Comparison of ENCODE assay signal across 33 mouse cellular contexts in the genomic region with DNA sequence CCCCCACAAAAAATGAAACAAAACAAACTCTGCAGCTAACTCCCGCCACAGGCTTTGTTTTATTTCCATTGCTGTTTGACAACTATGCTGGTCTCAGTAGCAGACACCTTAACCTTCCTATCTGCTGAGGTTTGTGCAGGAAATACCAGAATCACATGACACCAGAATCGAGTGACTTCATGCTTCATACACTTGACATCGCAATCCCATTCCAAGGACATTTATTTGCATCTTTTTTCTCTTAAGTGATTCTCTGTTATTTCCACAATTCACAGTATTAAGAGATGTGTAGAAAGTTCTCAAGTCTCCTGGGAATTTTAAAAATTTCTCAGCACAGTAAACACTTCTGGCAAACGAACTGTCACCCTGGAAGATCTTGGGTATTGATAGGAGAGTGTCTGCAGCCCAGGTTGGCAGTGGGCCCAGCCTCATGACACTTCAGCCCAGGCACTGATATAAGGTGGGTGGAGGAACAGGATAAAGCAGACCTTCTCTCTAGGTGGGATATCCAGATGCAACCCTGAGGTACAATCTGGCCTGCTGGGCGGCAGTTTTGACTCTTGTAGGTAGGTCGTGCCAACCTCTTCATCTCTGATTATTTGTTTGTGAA. TPM values are rescaled to one million over a fixed set of nuclear protein-coding genes. Genes with fewer than 3 reads are reported as not detected.
A peak's percentile ranks its signal among the peaks of the same experiment; 100 is the strongest.
DNase-seq lines count a peak whose midpoint lies in the region; ATAC-seq and TF ChIP-seq lines count a peak whose summit lies in the region.
"Had no signal": no experiment of that assay in that cellular context is flagged by ENCODE, and none has a peak within 500 bp of the region (broad histone marks: within the 10 kb centered on the region; RNA-seq: fewer than 3 reads in every experiment).

A gene (plus strand): TSS at position 473 of the 610 bp plus-strand sequence.

- H3K4me2 ChIP-seq in heart, embryonic 13.5 days, result peak within 1 kb of the TSS; percentile 10
- no peak within 1 kb of the TSS for H3K4me2 ChIP-seq in midbrain, embryonic 12.5 days (replicated peaks)
- H3K4me2 ChIP-seq in midbrain, embryonic 16.5 days (ENCODE audit: low read length), result no peak within 1 kb of the TSS
- H3K4me2 ChIP-seq: embryonic facial prominence, embryonic 13.5 days; forebrain, embryonic 12.5 days; forebrain, embryonic 15.5 days; heart, embryonic 11.5 days; hindbrain, embryonic 13.5 days had no signal

- TF ChIP-seq CTCF in heart, adult 2 months (IDR thresholded peaks at IDR 0.05), result no peak
- no peak for TF ChIP-seq CTCF in MEL (IDR thresholded peaks at IDR 0.05 in 2 of 3, conservative IDR thresholded peaks at IDR 0.05 in 1 of 3; ENCODE audit: control insufficient read depth in 1 of 3, insufficient read depth in 1 of 3, low read depth in 2 of 3, low read length in 3 of 3, poor library complexity in 1 of 3, severe bottlenecking in 1 of 3)

- TF ChIP-seq EP300 in heart, adult 2 months (IDR thresholded peaks at IDR 0.05; ENCODE audit: insufficient read depth, low read depth, low read length), result no peak
- peak; percentile 28 to 47; a peak in 2 of 4 replicates for TF ChIP-seq EP300 in MEL (IDR thresholded peaks at IDR 0.05; ENCODE audit: low read depth in 1 of 2, low read length in 2 of 2)

- WGBS in heart, embryonic 13.5 days, result 49% methylated on average over 6 of the region's 6 CpGs
- WGBS in heart, adult 2 months, result 41% methylated on average over 6 of the region's 6 CpGs
- 84% methylated on average over 6 of the region's 6 CpGs for WGBS in midbrain, embryonic 12.5 days
- WGBS in midbrain, embryonic 16.5 days, result 84% methylated on average over 6 of the region's 6 CpGs

- no peak within 1 kb of the TSS for H3K9ac ChIP-seq in heart, embryonic 13.5 days
- H3K9ac ChIP-seq in heart, adult 2 months (ENCODE audit: low read depth, low read length), result no peak within 1 kb of the TSS
- 0 out of 2 replicates have a peak within 1 kb of the TSS, but pooled peaks have one; percentile 6 for H3K9ac ChIP-seq in midbrain, embryonic 12.5 days (replicated peaks)
- no peak within 1 kb of the TSS for H3K9ac ChIP-seq in midbrain, embryonic 16.5 days (ENCODE audit: low read depth, low read length)
- no peak within 1 kb of the TSS for H3K9ac ChIP-seq in MEL (ENCODE audit: control insufficient read depth, low read depth, low read length, poor library complexity, severe bottlenecking)
- H3K9ac ChIP-seq: embryonic facial prominence, embryonic 13.5 days; forebrain, embryonic 12.5 days; forebrain, embryonic 15.5 days; hindbrain, embryonic 13.5 days had no signal

- H3K27me3 ChIP-seq in heart, embryonic 13.5 days (replicated peaks), result no peaks in the 10 kb centered on the region
- no peaks in the 10 kb centered on the region for H3K27me3 ChIP-seq in heart, adult 2 months (ENCODE audit: control insufficient read depth, insufficient read depth, low read length)
- no peaks in the 10 kb centered on the region for H3K27me3 ChIP-seq in midbrain, embryonic 12.5 days
- no peaks in the 10 kb centered on the region for H3K27me3 ChIP-seq in midbrain, embryonic 16.5 days (ENCODE audit: control insufficient read depth, insufficient read depth, low read depth, low read length)
- peaks cover 7 to 8% of the 10 kb centered on the region in 2 experiments; a peak in 3 of 4 replicates for H3K27me3 ChIP-seq in MEL (ENCODE audit: control insufficient read depth in 1 of 2, insufficient read depth in 2 of 2, low read length in 2 of 2)
- H3K27me3 ChIP-seq: embryonic facial prominence, embryonic 13.5 days; forebrain, embryonic 12.5 days; forebrain, embryonic 15.5 days; hindbrain, embryonic 13.5 days; Patski had no signal

- peaks cover 18% of the 10 kb centered on the region for H3K4me1 ChIP-seq in heart, embryonic 13.5 days
- no peaks in the 10 kb centered on the region for H3K4me1 ChIP-seq in heart, adult 2 months (ENCODE audit: control insufficient read depth, insufficient read depth, low read length)
- no peaks in the 10 kb centered on the region for H3K4me1 ChIP-seq in midbrain, embryonic 12.5 days
- H3K4me1 ChIP-seq in midbrain, embryonic 16.5 days (ENCODE audit: control insufficient read depth, insufficient read depth, low read length), result no peaks in the 10 kb centered on the region
- peaks cover 0 to 8% of the 10 kb centered on the region in 2 experiments; a peak in 1 of 4 replicates for H3K4me1 ChIP-seq in MEL (ENCODE audit: control insufficient read depth in 1 of 2, insufficient read depth in 2 of 2, low read length in 2 of 2)
- H3K4me1 ChIP-seq: embryonic facial prominence, embryonic 10.5 days; embryonic facial prominence, embryonic 13.5 days; forebrain, embryonic 12.5 days; forebrain, embryonic 15.5 days; hindbrain, embryonic 10.5 days; hindbrain, embryonic 13.5 days had no signal

- TF ChIP-seq POLR2A in heart, adult 2 months (IDR thresholded peaks at IDR 0.05; ENCODE audit: insufficient read depth, low read depth, low read length), result no peak
- no peak for TF ChIP-seq POLR2A in MEL (IDR thresholded peaks at IDR 0.05; ENCODE audit: control insufficient read depth in 1 of 2, insufficient read depth in 1 of 2, low read depth in 1 of 2, low read length in 2 of 2, poor library complexity in 1 of 2)

- H3K79me2 ChIP-seq in heart, adult 2 months (replicated peaks; ENCODE audit: control insufficient read depth, insufficient read depth, low read length), result no peaks in the 10 kb centered on the region
- H3K79me2 ChIP-seq in MEL (ENCODE audit: control insufficient read depth, insufficient read depth, low read length, poor library complexity), result no peaks in the 10 kb centered on the region

- no peaks in the 10 kb centered on the region for H3K9me3 ChIP-seq in heart, embryonic 13.5 days
- no peaks in the 10 kb centered on the region for H3K9me3 ChIP-seq in midbrain, embryonic 12.5 days
- H3K9me3 ChIP-seq in midbrain, embryonic 16.5 days (replicated peaks; ENCODE audit: control insufficient read depth, low read length, poor library complexity, severe bottlenecking), result no peaks in the 10 kb centered on the region
- H3K9me3 ChIP-seq in MEL (replicated peaks; ENCODE audit: insufficient read depth, low read length), result no peaks in the 10 kb centered on the region
- H3K9me3 ChIP-seq: embryonic facial prominence, embryonic 10.5 days; embryonic facial prominence, embryonic 13.5 days; forebrain, embryonic 12.5 days; forebrain, embryonic 15.5 days; hindbrain, embryonic 10.5 days; hindbrain, embryonic 13.5 days had no signal

- H3K36me3 ChIP-seq in heart, embryonic 13.5 days, result no peaks in the 10 kb centered on the region
- no peaks in the 10 kb centered on the region for H3K36me3 ChIP-seq in heart, adult 2 months (ENCODE audit: control insufficient read depth, insufficient read depth, low read length)
- H3K36me3 ChIP-seq in midbrain, embryonic 12.5 days, result no peaks in the 10 kb centered on the region
- H3K36me3 ChIP-seq in midbrain, embryonic 16.5 days (ENCODE audit: control insufficient read depth, insufficient read depth, low read length), result no peaks in the 10 kb centered on the region
- peaks cover 0 to 6% of the 10 kb centered on the region in 2 experiments; a peak in 2 of 4 replicates for H3K36me3 ChIP-seq in MEL (ENCODE audit: control insufficient read depth in 1 of 2, insufficient read depth in 2 of 2, low read length in 2 of 2)
- H3K36me3 ChIP-seq: embryonic facial prominence, embryonic 10.5 days; embryonic facial prominence, embryonic 13.5 days; forebrain, embryonic 12.5 days; forebrain, embryonic 15.5 days; hindbrain, embryonic 10.5 days; hindbrain, embryonic 13.5 days had no signal

- ATAC-seq in heart, embryonic 13.5 days (ENCODE audit: extremely low read depth, insufficient number of reproducible peaks, low FRiP score, low TSS enrichment), result no peak
- ATAC-seq in midbrain, embryonic 12.5 days (ENCODE audit: low FRiP score, low read depth), result no peak
- ATAC-seq in midbrain, embryonic 16.5 days, result no peak
- ATAC-seq: CD4-positive, CD25-positive, alpha-beta regulatory T cell, adult 4 months; forebrain, embryonic 15.5 days; hindbrain, embryonic 16.5 days; intestine, postnatal 0 days; Patski had no signal

- no peak for DNase-seq in heart, adult 2 months
- DNase-seq in MEL (ENCODE audit: low read depth, low spot score), result peak; percentile 81
- no peak for DNase-seq in right cerebral cortex, postnatal 36 days (ENCODE audit: low spot score in 2 of 2)
- no peak for DNase-seq in T-cell, adult 2 months (ENCODE audit: low spot score)
- DNase-seq: adrenal gland, adult 8-10 months; adrenal gland, postnatal 25 days; cerebellum, adult 11-12 months; cerebellum, adult 8-10 months; cerebellum, postnatal 36 days; embryo, embryonic 11 days; gastrocnemius, postnatal 25 days; heart, postnatal 14 days had no signal

- H3K4me3 ChIP-seq in heart, embryonic 13.5 days, result no peak within 1 kb of the TSS
- no peak within 1 kb of the TSS for H3K4me3 ChIP-seq in heart, adult 2 months
- H3K4me3 ChIP-seq in midbrain, embryonic 12.5 days, result no peak within 1 kb of the TSS
- no peak within 1 kb of the TSS for H3K4me3 ChIP-seq in midbrain, embryonic 16.5 days (ENCODE audit: low read depth, low read length)
- no peak within 1 kb of the TSS for H3K4me3 ChIP-seq in MEL (ENCODE audit: control insufficient read depth in 1 of 2, insufficient read depth in 1 of 2, low read depth in 2 of 2, low read length in 2 of 2)
- H3K4me3 ChIP-seq: embryonic facial prominence, embryonic 10.5 days; embryonic facial prominence, embryonic 13.5 days; erythroblast, embryonic 14.5 days; forebrain, embryonic 12.5 days; forebrain, embryonic 15.5 days; hindbrain, embryonic 10.5 days; hindbrain, embryonic 13.5 days had no signal

- TF ChIP-seq RAD21 in MEL (IDR thresholded peaks at IDR 0.05; ENCODE audit: low read depth, low read length), result no peak

- H3K27ac ChIP-seq in heart, embryonic 13.5 days (replicated peaks), result no peak within 1 kb of the TSS
- no peak within 1 kb of the TSS for H3K27ac ChIP-seq in heart, adult 2 months
- no peak within 1 kb of the TSS for H3K27ac ChIP-seq in midbrain, embryonic 12.5 days (replicated peaks)
- H3K27ac ChIP-seq in midbrain, embryonic 16.5 days (ENCODE audit: low read length), result no peak within 1 kb of the TSS
- H3K27ac ChIP-seq in MEL (ENCODE audit: control insufficient read depth, low read depth, low read length), result no peak within 1 kb of the TSS
- H3K27ac ChIP-seq: embryonic facial prominence, embryonic 10.5 days; embryonic facial prominence, embryonic 13.5 days; forebrain, embryonic 12.5 days; forebrain, embryonic 15.5 days; hindbrain, embryonic 10.5 days; hindbrain, embryonic 13.5 days had no signal

- intact Hi-C loops in heart, adult 2 months (cut with DNase I), result no loop called here

TF ChIP-seq in MEL, 35 proteins besides CTCF, POLR2A, EP300 and RAD21 (continues in another document):
- TF ChIP-seq USF1 (IDR thresholded peaks at IDR 0.05; ENCODE audit: low read depth, low read length), result peak; percentile 91

RNA-seq across cellular contexts. Expression of the gene that starts here (rescaled TPM):
- polyA plus RNA-seq in heart, embryonic 13.5 days (2015; fragmentation: Nextera tagmentation; extraction: Ambion mirVana), result 0.08 TPM in 1 of 2 replicates, not detected in the other
- not detected for total RNA-seq in heart, adult 2 months (2021)
- not detected in 2 replicates for polyA plus RNA-seq in heart, adult 2 months (2012; rRNA removed)
- polyA plus RNA-seq in midbrain, embryonic 12.5 days (2016; fragmentation: Nextera tagmentation; extraction: Ambion mirVana), result not detected in 2 replicates
- not detected in 2 replicates for polyA plus RNA-seq in midbrain, embryonic 16.5 days (2015; fragmentation: Nextera tagmentation; extraction: Ambion mirVana)
- not detected in 2 replicates for total RNA-seq in MEL (2012; rRNA removed)
- polyA plus RNA-seq in MEL (2012; ENCODE audit: insufficient read depth in 1 of 2, insufficient read length in 2 of 2, low read depth in 1 of 2, low replicate concordance in 2 of 2, missing spikeins in 1 of 2), result not detected
- total RNA-seq: adrenal gland, adult 8-10 months; adrenal gland, postnatal 25 days; gastrocnemius, adult 8-10 months; gastrocnemius, postnatal 25 days; heart, adult 8-10 months; heart, postnatal 14 days had no signal
- polyA plus RNA-seq: brain, embryonic 14.5 days; C2C12; CD4-positive, CD25-positive, alpha-beta regulatory T cell, adult 4 months; cortical plate, adult 2 months; embryonic facial prominence, embryonic 10.5 days; embryonic facial prominence, embryonic 13.5 days; erythroblast, embryonic 14.5 days; forebrain, embryonic 12.5 days; forebrain, embryonic 15.5 days; gonadal fat pad, adult 2 months; heart, embryonic 11.5 days; hindbrain, embryonic 10.5 days; hindbrain, embryonic 13.5 days; hindbrain, embryonic 16.5 days; intestine, postnatal 0 days; Patski had no signal

Comparison
In these comparisons a context has a peak if more than half of its experiments do, and no peak if none do; other contexts are left out.
1. Peak in DNase-seq in MEL; RNA of the gene not detected or under 1 TPM.